8 mouse cellular contexts compared by ENCODE assay signal in the genomic region with DNA sequence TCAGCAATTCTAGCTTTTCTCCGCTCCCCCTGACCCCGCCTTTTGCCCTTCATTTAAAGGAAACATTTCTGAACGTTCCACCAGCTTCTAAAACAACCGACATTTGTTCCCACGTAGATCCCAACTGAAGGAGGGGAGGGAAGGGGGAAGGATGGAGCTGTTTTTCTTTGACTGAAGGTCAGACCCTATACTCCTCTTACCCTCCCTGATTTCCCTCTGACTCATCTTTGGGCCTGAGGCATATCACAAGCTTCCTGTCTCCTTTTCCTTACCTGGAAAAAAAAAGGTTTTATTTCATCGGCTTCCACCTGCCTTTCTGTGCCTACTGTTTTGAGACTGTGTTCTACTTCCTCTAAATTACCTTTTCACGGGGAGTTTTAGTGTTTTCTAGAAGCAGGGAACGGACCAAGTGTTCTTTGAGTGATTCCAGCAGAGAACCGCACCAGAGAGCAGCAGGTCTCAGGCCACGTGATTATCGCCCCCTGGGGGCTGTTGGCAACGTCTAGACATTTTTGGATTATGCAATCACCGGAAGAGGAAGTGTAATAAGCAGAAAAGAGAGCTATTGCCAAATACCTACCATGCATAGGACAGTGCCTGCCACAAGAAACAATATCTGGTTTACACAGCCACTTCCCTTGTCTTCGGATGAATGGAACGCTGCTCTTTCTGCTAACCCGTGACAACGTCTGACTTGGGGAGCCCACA.
DNase-seq lines count a peak whose midpoint lies in the region; ATAC-seq and TF ChIP-seq lines count a peak whose summit lies in the region.

No protein-coding gene starts in this region.

- no peak overlapping the region for H3K27ac ChIP-seq in forebrain, postnatal 0 days (ENCODE audit: low read depth, low read length)
- H3K27ac ChIP-seq in forebrain, embryonic 12.5 days, result no peak overlapping the region
- no peak overlapping the region for H3K27ac ChIP-seq in embryonic facial prominence, embryonic 14.5 days (replicated peaks; ENCODE audit: low read depth, low read length)
- H3K27ac ChIP-seq in liver, embryonic 16.5 days (ENCODE audit: low read length), result no peak overlapping the region
- no peak overlapping the region for H3K27ac ChIP-seq in neural tube, embryonic 15.5 days (replicated peaks)

- H3K36me3 ChIP-seq in forebrain, postnatal 0 days (ENCODE audit: insufficient read depth), result no peaks in the 10 kb centered on the region
- H3K36me3 ChIP-seq in forebrain, embryonic 12.5 days (replicated peaks), result no peaks in the 10 kb centered on the region
- H3K36me3 ChIP-seq in embryonic facial prominence, embryonic 14.5 days (ENCODE audit: control insufficient read depth, insufficient read depth, low read length), result no peaks in the 10 kb centered on the region
- no peaks in the 10 kb centered on the region for H3K36me3 ChIP-seq in liver, embryonic 16.5 days (ENCODE audit: control insufficient read depth, insufficient read depth)
- no peaks in the 10 kb centered on the region for H3K36me3 ChIP-seq in neural tube, embryonic 15.5 days

- H3K4me1 ChIP-seq in forebrain, postnatal 0 days (ENCODE audit: insufficient read depth), result peaks cover 9% of the 10 kb centered on the region
- peaks cover 18% of the 10 kb centered on the region for H3K4me1 ChIP-seq in forebrain, embryonic 12.5 days
- H3K4me1 ChIP-seq in embryonic facial prominence, embryonic 14.5 days (ENCODE audit: control insufficient read depth, insufficient read depth, low read length), result peaks cover 7% of the 10 kb centered on the region
- no peaks in the 10 kb centered on the region; the same call in 1 of the 2 replicates for H3K4me1 ChIP-seq in liver, embryonic 16.5 days (ENCODE audit: control insufficient read depth, low read depth, low read length)
- peaks cover 16% of the 10 kb centered on the region for H3K4me1 ChIP-seq in neural tube, embryonic 15.5 days

- WGBS in forebrain, postnatal 0 days, result 37% methylated on average over 17 of the region's 17 CpGs
- WGBS in forebrain, embryonic 12.5 days, result 49% methylated on average over 17 of the region's 17 CpGs
- WGBS in embryonic facial prominence, embryonic 14.5 days, result 25% methylated on average over 17 of the region's 17 CpGs
- WGBS in liver, embryonic 16.5 days (ENCODE audit: insufficient replicate concordance), result 24% methylated on average over 17 of the region's 17 CpGs
- 47% methylated on average over 17 of the region's 17 CpGs for WGBS in neural tube, embryonic 15.5 days

- no peak for TF ChIP-seq CTCF in forebrain, postnatal 0 days (IDR thresholded peaks at IDR 0.05; ENCODE audit: low read depth)

- no peaks in the 10 kb centered on the region for H3K27me3 ChIP-seq in forebrain, postnatal 0 days (ENCODE audit: insufficient read depth, low read length)
- H3K27me3 ChIP-seq in forebrain, embryonic 12.5 days, result no peaks in the 10 kb centered on the region
- no peaks in the 10 kb centered on the region for H3K27me3 ChIP-seq in embryonic facial prominence, embryonic 14.5 days (replicated peaks; ENCODE audit: control insufficient read depth, insufficient read depth, low read length)
- H3K27me3 ChIP-seq in liver, embryonic 16.5 days (ENCODE audit: control insufficient read depth, insufficient read depth, low read depth, low read length), result no peaks in the 10 kb centered on the region
- no peaks in the 10 kb centered on the region for H3K27me3 ChIP-seq in neural tube, embryonic 15.5 days (replicated peaks)

- no peaks in the 10 kb centered on the region for H3K9me3 ChIP-seq in forebrain, postnatal 0 days (ENCODE audit: low read length)
- no peaks in the 10 kb centered on the region for H3K9me3 ChIP-seq in forebrain, embryonic 12.5 days
- no peaks in the 10 kb centered on the region for H3K9me3 ChIP-seq in embryonic facial prominence, embryonic 14.5 days (ENCODE audit: control insufficient read depth, low read length)
- H3K9me3 ChIP-seq in liver, embryonic 16.5 days (replicated peaks; ENCODE audit: control insufficient read depth, low read length), result no peaks in the 10 kb centered on the region
- H3K9me3 ChIP-seq in neural tube, embryonic 15.5 days (replicated peaks), result no peaks in the 10 kb centered on the region

- ATAC-seq in forebrain, postnatal 0 days, result no peak
- no peak for ATAC-seq in forebrain, embryonic 12.5 days (ENCODE audit: low FRiP score)
- ATAC-seq in embryonic facial prominence, embryonic 14.5 days (ENCODE audit: low read depth), result peak; percentile 80
- peak; percentile 98 for ATAC-seq in inflammation-experienced regulatory T-cells, adult 6 months
- ATAC-seq in liver, embryonic 16.5 days (ENCODE audit: low read depth), result peak; percentile 50
- no peak for ATAC-seq in neural tube, embryonic 15.5 days (ENCODE audit: low FRiP score)

- H3K9ac ChIP-seq in forebrain, postnatal 0 days, result no peak overlapping the region
- H3K9ac ChIP-seq in forebrain, embryonic 12.5 days, result no peak overlapping the region
- no peak overlapping the region for H3K9ac ChIP-seq in embryonic facial prominence, embryonic 14.5 days (ENCODE audit: low read depth, low read length)
- no peak overlapping the region for H3K9ac ChIP-seq in liver, embryonic 16.5 days (ENCODE audit: low read depth, low read length)
- H3K9ac ChIP-seq in neural tube, embryonic 15.5 days (replicated peaks), result no peak overlapping the region

- peak; percentile 29 for DNase-seq in forebrain, postnatal 0 days
- DNase-seq in adrenal gland, adult 2 months, result peak; percentile 39
- peak; percentile 82 for DNase-seq in embryonic facial prominence, embryonic 14.5 days (ENCODE audit: low spot score)
- DNase-seq in layer of hippocampus, postnatal 25 days (ENCODE audit: extremely low spot score in 1 of 2, low spot score in 1 of 2), result no peak

- H3K4me3 ChIP-seq in forebrain, postnatal 0 days (ENCODE audit: low read depth, low read length), result no peak overlapping the region
- H3K4me3 ChIP-seq in forebrain, embryonic 12.5 days (replicated peaks), result no peak overlapping the region
- H3K4me3 ChIP-seq in embryonic facial prominence, embryonic 14.5 days (ENCODE audit: low read depth, low read length), result no peak overlapping the region
- H3K4me3 ChIP-seq in liver, embryonic 16.5 days (ENCODE audit: low read depth, low read length), result no peak overlapping the region; the same call in 1 of the 2 replicates
- no peak overlapping the region for H3K4me3 ChIP-seq in neural tube, embryonic 15.5 days (replicated peaks)

- no peak overlapping the region for H3K4me2 ChIP-seq in forebrain, postnatal 0 days (ENCODE audit: low read depth)
- no peak overlapping the region for H3K4me2 ChIP-seq in forebrain, embryonic 12.5 days
- peak overlapping the region; percentile 34; the same call in 1 of the 2 replicates for H3K4me2 ChIP-seq in embryonic facial prominence, embryonic 14.5 days (ENCODE audit: low read depth, low read length)
- H3K4me2 ChIP-seq in liver, embryonic 16.5 days (ENCODE audit: low read depth, low read length), result peak overlapping the region; percentile 32
- H3K4me2 ChIP-seq in neural tube, embryonic 15.5 days, result 0 out of 2 replicates have a peak overlapping the region, but pooled peaks have one; percentile 11

Comparison
In these comparisons a context has a peak if more than half of its experiments do, and no peak if none do; other contexts are left out.
1. ATAC-seq: peak in embryonic facial prominence, embryonic 14.5 days (single experiment), inflammation-experienced regulatory T-cells, adult 6 months (single experiment) and liver, embryonic 16.5 days (single experiment); none in forebrain, postnatal 0 days (single experiment), forebrain, embryonic 12.5 days (single experiment) and neural tube, embryonic 15.5 days (single experiment).
2. DNase-seq: peak in forebrain, postnatal 0 days (single experiment), adrenal gland, adult 2 months (single experiment) and embryonic facial prominence, embryonic 14.5 days (single experiment); none in layer of hippocampus, postnatal 25 days (0 of 2).
3. H3K4me2 ChIP-seq: peak in embryonic facial prominence, embryonic 14.5 days (single experiment), liver, embryonic 16.5 days (single experiment) and neural tube, embryonic 15.5 days (single experiment); none in forebrain, postnatal 0 days (single experiment) and forebrain, embryonic 12.5 days (single experiment).